Mouse (Mus musculus) forebrain, embryonic 11.5 days (tissue): ENCODE measurements at regions not wholly inside any gene's neighbourhood (a gene's known extent, or its start where the extent isn't known, plus 50 kb on each side); places are given as distances from the start of the nearest gene placed in this dataset.

Experiments
- ATAC-seq: fragments of 200-750 bp; cut with Nextera tagmentation; replicated peaks from 2 replicates; pipeline ENCODE4 v1.8.0; 2017; ENCODE audit warnings: moderate TSS enrichment; ENCODE audit not compliant: low FRiP score
- DNase-seq: peaks from one replicate; pipeline ENCODE4 v3.0.0-alpha.2; 2017; ENCODE audit warnings: low spot score
- H3K27ac ChIP-seq: fragments of 300-500 bp; sonication (generic); 2 replicates; pipeline ENCODE4 v1.5.1; 2014; ENCODE audit warnings: low read depth, low read length
- H3K27me3 ChIP-seq: fragments of 300-500 bp; sonication (generic); 2 replicates; pipeline ENCODE4 v1.6.1; 2014; ENCODE audit warnings: mild to moderate bottlenecking, low read length, mixed read lengths; ENCODE audit not compliant: control insufficient read depth, insufficient read depth
- H3K36me3 ChIP-seq: fragments of 300-500 bp; sonication (generic); 2 replicates; pipeline ENCODE4 v1.6.1; 2014; ENCODE audit warnings: mild to moderate bottlenecking, low read length, moderate library complexity, mixed read lengths; ENCODE audit not compliant: control insufficient read depth, insufficient read depth
- H3K4me1 ChIP-seq: fragments of 300-500 bp; sonication (generic); replicated peaks from 2 replicates; pipeline ENCODE4 v1.6.1; 2014; ENCODE audit warnings: low read length, mixed read lengths; ENCODE audit not compliant: control insufficient read depth, insufficient read depth
- H3K4me2 ChIP-seq: fragments of 300-500 bp; sonication (generic); 2 replicates; pipeline ENCODE4 v1.6.1; 2014; ENCODE audit warnings: low read depth, mild to moderate bottlenecking, low read length, moderate library complexity, mixed read lengths; ENCODE audit not compliant: severe bottlenecking
- H3K4me3 ChIP-seq: fragments of 300-500 bp; sonication (generic); 2 replicates; pipeline ENCODE4 v1.5.1; 2014; ENCODE audit warnings: low read depth, low read length
- H3K9ac ChIP-seq: fragments of 300-500 bp; sonication (generic); 2 replicates; pipeline ENCODE4 v1.6.1; 2014; ENCODE audit warnings: low read length
- H3K9me3 ChIP-seq: fragments of 300-500 bp; sonication (generic); 2 replicates; pipeline ENCODE4 v1.6.1; 2016; ENCODE audit warnings: low read length, mixed read lengths; ENCODE audit not compliant: control insufficient read depth
- WGBS: fragments of 180-500 bp; shearing (Covaris S2); extraction: QIAGEN DNeasy Blood & Tissue Kit; methylation state at CpG from one replicate; pipeline ENCODE4 v1.1.7; 2014; 5-methylcytosine and 5-hydroxymethylcytosine counted together

DNA sequence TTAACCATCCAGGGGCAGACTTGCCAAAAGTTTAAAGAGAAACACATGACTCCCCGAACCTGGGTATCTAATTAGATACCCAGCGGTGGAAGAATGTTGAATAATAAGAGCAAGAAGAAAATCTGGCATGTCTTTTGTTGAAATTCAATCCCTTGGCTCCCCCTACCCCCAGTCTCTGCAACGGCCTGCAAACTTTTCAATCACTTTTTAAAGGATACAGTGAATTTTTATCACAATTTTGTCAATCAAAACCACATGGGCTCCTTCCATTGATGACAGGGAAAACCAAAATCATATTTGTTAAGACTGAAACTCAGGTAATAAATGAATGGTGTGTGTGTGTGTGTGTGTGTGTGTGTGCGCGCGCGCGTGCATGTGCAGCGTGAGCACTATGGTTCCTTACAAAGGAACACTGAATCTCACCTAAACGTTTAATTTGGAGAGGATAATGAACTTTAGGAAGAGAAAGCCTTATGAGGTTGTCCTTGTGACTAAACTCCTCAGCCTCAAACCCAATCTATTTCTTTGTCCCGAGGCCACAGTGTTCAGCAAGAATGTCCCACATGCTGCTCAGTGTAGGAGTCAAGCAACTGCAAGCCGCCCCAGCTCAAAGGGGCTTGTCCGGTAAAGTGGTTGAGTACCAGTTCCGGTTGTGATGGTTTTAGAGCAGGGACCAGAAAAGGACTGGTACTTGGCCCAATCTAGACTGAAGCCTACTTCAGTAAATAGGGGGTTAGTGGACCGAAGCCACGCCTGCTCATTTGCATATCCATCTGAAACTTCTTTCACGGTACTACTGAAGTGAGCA, 91.0 kb upstream of the Zfhx3 start:
- no peak overlapping the region for H3K4me2 ChIP-seq
- no peak overlapping the region for H3K9ac ChIP-seq
- no peak overlapping the region for H3K27ac ChIP-seq
- no peak for ATAC-seq
- 76% methylated on average over 17 of the region's 17 CpGs for WGBS
- H3K4me3 ChIP-seq, result no peak overlapping the region
- no peaks in the 10 kb centered on the region for H3K4me1 ChIP-seq
- no peaks in the 10 kb centered on the region for H3K27me3 ChIP-seq
- H3K9me3 ChIP-seq, result no peaks in the 10 kb centered on the region
- no peak for DNase-seq
- no peaks in the 10 kb centered on the region for H3K36me3 ChIP-seq

DNA sequence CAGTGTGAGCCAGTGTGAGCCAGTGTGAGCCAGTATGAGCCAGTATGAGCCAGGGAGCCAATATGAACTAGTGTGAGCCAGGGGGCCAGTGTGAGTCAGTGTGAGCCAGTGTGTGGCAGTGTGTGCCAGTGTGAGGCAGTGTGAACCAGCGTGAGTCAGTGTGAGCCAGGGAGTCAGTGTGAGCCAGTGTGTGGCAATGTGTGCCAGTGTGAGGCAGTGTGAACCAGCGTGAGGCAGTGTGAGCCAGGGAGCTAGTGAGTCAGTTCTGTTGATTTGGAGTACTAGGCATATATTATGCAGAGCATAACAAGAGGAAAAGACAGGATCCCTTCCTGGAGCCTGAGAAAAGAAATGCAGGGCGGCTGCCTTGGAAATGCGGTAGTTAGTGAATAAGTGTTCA, 82.7 kb upstream of the Zfhx3 start:
- no peak for DNase-seq
- 93% methylated on average over 4 of the region's 4 CpGs for WGBS
- H3K4me3 ChIP-seq, result no peak overlapping the region
- H3K36me3 ChIP-seq, result no peaks in the 10 kb centered on the region
- H3K9ac ChIP-seq, result no peak overlapping the region
- H3K4me1 ChIP-seq, result no peaks in the 10 kb centered on the region
- H3K4me2 ChIP-seq, result no peak overlapping the region
- H3K9me3 ChIP-seq, result no peaks in the 10 kb centered on the region
- no peaks in the 10 kb centered on the region for H3K27me3 ChIP-seq
- H3K27ac ChIP-seq, result no peak overlapping the region
- ATAC-seq, result no peak

DNA sequence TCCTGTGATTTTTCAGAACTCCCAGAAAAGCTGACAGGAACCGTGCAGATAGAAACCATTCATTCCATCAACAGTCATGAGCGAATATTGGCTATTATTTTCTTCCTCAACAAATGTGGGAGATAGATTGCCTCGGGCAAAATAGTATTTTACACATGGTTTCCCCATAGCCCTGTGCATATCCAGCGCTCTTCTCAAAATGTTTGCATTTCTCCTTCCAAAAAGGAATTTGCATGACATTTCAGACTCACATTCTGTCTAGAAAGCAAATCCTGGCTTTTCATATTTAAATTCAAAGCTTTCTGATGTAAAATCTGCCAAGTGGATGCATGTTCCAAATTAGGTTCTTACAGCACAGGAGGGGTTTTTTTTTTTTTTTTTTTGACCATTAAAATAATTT, 82.2 kb upstream of the Zfhx3 start:
- no peaks in the 10 kb centered on the region for H3K36me3 ChIP-seq
- no peak overlapping the region for H3K27ac ChIP-seq
- no peak overlapping the region for H3K4me2 ChIP-seq
- H3K27me3 ChIP-seq, result no peaks in the 10 kb centered on the region
- ATAC-seq (no peak), DNase-seq (no peak)
- H3K4me1 ChIP-seq, result no peaks in the 10 kb centered on the region
- H3K9ac ChIP-seq, result no peak overlapping the region
- H3K4me3 ChIP-seq, result no peak overlapping the region
- WGBS, result 73% methylated on average over 4 of the region's 4 CpGs
- no peaks in the 10 kb centered on the region for H3K9me3 ChIP-seq

DNA sequence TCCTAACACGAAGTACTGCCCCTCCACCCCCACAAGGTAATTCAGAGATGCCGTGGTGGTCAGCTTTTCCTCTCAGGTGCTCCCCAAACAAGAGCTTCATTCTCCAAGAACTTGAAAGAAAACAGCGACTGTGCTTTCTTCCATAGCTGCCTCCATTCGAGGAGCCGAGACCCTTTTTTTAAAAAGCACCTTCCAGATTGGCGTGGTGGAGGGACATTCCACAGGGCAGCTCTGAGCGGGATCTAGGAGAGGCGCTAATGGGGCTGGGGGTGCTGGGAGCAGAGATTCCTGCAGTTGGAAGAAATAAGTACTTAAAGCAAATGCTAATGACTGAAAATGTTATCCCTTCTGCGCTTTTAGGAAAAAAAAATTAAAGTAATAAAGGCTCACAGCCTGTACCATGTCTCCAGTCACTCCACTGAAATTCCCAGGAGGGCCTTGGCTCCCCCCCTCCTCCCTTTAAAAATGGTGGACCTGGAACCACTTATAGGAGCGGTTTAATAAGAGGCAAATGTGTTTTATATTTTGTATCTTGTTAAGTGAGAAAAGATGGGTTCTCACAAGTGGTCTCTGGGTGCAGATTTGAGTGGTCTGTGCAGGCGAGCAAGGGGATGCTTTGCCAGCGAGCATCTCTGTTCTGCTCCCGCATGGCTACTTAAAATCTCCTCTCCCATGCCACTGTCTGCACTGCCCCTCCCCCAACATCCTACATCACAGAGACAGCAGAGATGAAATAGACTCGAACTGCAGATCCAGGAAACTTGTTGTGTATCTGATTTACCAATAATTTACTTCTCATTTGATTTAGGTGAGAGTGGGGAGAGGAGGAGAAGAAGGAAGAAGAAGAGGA, 77.4 kb upstream of the Zfhx3 start:
- no peaks in the 10 kb centered on the region for H3K36me3 ChIP-seq
- no peaks in the 10 kb centered on the region for H3K9me3 ChIP-seq
- no peak overlapping the region for H3K27ac ChIP-seq
- H3K27me3 ChIP-seq, result no peaks in the 10 kb centered on the region
- 71% methylated on average over 14 of the region's 14 CpGs for WGBS
- H3K4me1 ChIP-seq, result no peaks in the 10 kb centered on the region
- no peak overlapping the region for H3K4me3 ChIP-seq
- ATAC-seq (no peak), DNase-seq (no peak)
- H3K4me2 ChIP-seq, result no peak overlapping the region
- no peak overlapping the region for H3K9ac ChIP-seq

DNA sequence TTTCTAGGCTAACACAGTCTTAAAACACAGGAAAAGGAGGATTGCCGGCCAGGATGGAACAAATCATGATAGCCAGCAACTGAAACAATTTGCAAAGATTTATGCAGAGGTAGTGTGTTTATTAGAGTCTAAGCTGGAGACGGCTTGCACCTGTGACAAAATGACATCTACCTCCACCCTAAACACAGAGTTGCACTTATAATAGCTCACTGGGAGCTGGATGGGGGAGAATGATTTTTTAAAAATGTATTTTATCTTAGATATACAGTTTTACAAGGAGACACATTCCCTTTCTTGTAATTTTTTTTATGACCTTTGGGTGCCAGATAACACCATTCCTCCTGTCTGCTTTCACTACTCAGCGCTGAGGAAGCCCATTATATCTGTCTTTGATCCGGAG, 76.7 kb upstream of the Zfhx3 start:
- Histone ChIP-seq H3K27ac (no peak overlapping the region), H3K9ac (no peak overlapping the region), H3K4me3 (no peak overlapping the region), H3K4me1 (no peaks in the 10 kb centered on the region), H3K9me3 (no peaks in the 10 kb centered on the region), H3K4me2 (no peak overlapping the region), H3K36me3 (no peaks in the 10 kb centered on the region), H3K27me3 (no peaks in the 10 kb centered on the region)
- WGBS, result 77% methylated on average over 4 of the region's 4 CpGs
- DNase-seq (no peak), ATAC-seq (no peak)

DNA sequence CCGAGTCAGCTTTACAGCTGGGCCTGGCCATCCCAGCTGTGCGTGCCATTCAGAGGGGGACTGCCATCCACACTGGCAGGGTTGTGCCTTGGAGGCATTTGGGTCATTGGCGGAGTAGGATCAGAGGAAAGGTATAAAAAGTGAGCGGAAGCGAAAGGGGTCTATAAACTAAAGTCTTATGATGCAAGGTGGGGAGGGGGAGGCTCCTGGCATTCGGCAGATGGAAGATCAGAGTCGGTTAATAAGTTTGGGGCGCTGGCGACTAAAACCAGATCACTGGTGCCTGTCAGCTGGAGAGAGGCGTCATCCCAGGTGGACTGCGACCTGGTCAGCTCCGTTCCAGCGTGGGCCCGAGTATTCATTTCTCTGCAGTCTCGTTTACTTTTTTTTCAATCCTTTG, 70.7 kb upstream of the Zfhx3 start:
- Histone ChIP-seq H3K9me3 (no peaks in the 10 kb centered on the region), H3K4me3 (no peak overlapping the region; the same call in 1 of the 2 replicates), H3K27me3 (no peaks in the 10 kb centered on the region), H3K27ac (no peak overlapping the region), H3K9ac (peak overlapping the region; percentile 5; the same call in 1 of the 2 replicates), H3K36me3 (no peaks in the 10 kb centered on the region), H3K4me2 (peak overlapping the region; percentile 42), H3K4me1 (no peaks in the 10 kb centered on the region; the same call in 1 of the 2 replicates)
- DNase-seq (no peak), ATAC-seq (no peak)
- WGBS, result 39% methylated on average over 15 of the region's 15 CpGs

DNA sequence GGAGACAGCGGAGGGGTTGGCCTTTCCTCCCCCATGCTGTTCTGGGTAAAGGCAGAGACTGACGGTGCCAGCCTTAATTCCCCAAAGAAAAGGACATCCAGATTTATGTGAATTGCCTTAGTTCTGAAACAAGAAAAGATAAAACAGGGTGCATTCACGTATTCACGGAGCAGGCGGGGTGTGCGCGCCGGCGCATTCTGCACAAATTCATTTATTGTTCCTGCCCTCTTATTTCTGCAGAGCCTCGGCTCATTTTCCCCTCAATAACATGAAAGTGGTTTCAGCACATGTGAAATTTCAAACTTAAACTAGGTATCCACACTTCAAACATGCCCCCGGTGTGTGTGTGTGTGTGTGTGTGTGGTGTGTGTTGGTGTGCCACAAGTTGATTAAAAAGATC, 70.3 kb upstream of the Zfhx3 start:
- no peak overlapping the region; the same call in 1 of the 2 replicates for H3K4me3 ChIP-seq
- H3K27me3 ChIP-seq, result no peaks in the 10 kb centered on the region
- H3K4me1 ChIP-seq, result no peaks in the 10 kb centered on the region; the same call in 1 of the 2 replicates
- peak overlapping the region; percentile 5; the same call in 1 of the 2 replicates for H3K9ac ChIP-seq
- no peaks in the 10 kb centered on the region for H3K36me3 ChIP-seq
- ATAC-seq, result no peak
- DNase-seq, result no peak
- peak overlapping the region; percentile 42; the same call in 1 of the 2 replicates for H3K4me2 ChIP-seq
- H3K27ac ChIP-seq, result no peak overlapping the region
- H3K9me3 ChIP-seq, result no peaks in the 10 kb centered on the region
- WGBS, result 13% methylated on average over 11 of the region's 11 CpGs

DNA sequence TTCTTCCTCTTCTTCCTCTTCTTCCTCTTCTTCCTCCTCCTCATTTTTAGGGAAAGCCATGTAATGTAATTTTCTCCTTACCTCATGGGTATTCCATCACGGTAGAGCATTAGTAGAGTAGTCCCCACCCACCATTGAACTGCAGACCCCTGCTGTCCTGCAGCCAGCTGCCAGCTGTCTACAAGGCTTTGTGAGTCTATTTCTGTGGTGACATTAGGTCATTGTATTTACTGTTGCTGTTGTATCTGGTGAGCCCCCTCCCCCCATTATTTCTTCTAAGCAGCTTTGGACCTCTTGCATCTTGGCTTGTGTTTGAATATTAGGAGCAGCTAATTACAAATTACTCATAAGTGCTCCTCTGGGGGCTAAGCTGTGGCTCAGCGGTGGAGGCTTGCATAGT, 66.0 kb upstream of the Zfhx3 start:
- WGBS, result 33% methylated on average over 2 of the region's 2 CpGs
- no peak for DNase-seq

More for the DNA sequence above, 66.0 kb upstream of the Zfhx3 start:
- Histone ChIP-seq H3K27me3 (no peaks in the 10 kb centered on the region), H3K27ac (no peak overlapping the region), H3K36me3 (no peaks in the 10 kb centered on the region), H3K4me1 (no peaks in the 10 kb centered on the region; the same call in 1 of the 2 replicates), H3K4me3 (no peak overlapping the region), H3K9me3 (no peaks in the 10 kb centered on the region), H3K4me2 (no peak overlapping the region), H3K9ac (no peak overlapping the region)
- no peak for ATAC-seq
